Mouse (Mus musculus): ENCODE data around the gene Pwp2.
"Not testable (repeated sequence)": the region's sequence is repeated elsewhere in the genome, so short reads cannot be mapped to it uniquely, and the experiment has no call there.

Pwp2 gene

DNA sequence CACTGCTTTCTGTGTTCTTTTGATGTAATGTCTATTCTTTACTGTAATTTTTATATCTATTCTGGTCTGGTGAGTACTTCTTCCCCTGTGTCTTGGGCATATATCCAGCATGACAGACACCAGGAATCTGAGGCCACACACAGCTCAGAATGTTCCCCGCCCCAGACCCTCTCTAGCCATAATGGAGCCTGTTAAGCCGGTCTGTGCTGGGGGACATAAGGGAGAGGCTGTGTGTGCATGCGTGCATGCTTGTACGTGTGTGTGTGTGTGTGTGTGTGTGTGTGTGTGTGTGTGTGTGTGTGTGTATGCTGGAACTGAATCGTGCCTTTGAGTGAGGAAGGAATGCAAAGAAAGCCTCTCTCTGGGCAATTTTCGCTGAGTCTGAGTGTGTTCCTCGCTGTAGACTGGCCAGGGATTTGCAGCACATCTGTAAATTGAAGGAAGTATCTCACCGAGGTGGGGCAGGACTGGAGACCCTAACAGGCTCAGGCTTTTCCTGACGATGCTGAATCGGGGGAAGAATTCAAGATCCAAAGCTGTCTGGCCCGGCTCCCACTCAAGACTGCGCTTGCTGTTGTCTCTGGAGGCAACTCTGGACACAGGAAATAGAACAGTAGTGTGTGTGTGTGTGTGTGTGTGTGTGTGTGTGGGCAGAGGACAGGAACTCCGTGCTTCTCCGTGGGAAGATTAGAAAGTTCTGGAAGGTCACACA lies 46.0 kb downstream of the Pwp2 start:
- peak; percentile 43 for DNase-seq

DNA sequence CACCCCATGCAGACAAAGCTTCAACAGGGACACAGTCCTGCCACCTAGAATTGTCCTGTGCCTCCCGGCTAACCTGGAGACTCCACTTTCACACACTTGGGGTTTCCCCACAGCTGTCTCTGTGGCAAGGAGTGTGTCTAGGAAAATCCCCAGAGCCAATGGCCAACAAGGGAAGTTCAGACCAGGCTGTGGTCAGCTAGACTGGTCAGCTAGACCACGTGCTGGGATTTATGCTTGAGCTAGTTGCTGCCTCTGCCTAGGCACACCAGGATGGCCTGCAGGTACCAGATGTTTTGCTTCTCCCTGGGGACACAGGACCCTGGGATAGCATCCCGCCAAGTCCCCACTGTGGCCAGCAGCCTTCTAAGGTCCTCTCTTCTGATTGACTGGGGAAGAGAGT lies 47.8 kb downstream of the Pwp2 start:
- DNase-seq: no peak

GRCm38 (mm10) chr10:78135947-78136346 lies 49.0 kb downstream of the Pwp2 start:
- DNase-seq: no peak

DNA sequence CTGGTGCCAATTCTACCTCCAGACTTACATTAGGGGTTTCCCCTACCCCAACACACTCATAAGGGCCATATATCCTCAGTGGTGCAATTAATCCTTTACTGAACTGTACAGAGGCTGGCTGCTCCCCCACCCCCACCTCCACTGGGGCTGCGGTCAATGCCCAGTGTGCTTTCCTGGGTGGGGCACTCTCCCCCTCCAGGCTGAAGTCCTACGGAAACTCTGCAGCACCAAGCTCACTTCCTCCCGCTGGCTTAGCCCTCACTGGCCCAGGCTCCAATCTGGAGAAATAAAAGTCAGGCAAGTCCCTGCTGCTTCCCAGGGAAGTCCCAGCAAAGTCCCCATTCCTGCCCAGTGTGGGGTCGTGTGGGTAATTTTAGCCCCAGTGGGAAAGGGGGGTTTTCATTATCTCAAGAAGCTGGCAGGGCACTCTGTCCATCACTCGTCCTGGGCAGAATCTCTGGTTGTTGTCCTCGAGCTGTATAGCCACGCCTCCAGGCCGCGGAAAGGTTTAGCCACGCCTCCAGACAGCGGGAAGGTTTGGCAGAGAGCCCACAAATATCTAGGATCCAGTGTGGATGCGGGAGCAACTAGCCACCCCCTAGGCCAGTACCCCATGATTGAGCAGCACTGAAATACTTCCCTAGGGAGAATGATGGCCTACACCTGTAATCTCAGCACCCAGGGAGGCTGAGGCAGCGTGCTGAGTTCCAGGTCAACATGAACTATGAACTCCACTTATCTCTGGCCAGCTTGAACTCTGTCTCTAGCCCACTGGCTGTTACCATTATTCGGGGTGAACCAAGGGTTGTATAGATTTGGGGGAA lies 49.8 kb downstream of the Pwp2 start:
- peak; percentile 39 for DNase-seq

DNA sequence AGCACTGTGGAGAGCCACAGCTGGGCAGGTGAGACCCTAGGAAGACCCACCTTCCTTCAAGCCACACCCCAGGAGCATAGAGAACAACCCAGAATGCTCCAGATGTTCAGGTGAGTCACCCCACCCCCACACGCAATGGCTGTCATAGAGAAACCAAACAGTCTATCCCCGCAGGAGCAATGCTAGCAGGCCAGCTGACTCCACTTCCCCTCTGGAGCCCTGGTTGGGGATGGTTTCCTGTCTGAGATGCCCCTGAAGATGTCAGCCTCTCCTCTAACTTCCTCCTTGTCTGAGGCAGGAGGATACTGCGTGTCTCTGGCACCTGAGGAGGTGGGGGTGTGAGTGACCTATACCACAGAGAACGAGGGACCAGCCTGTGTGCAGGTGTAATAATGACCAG lies 50.5 kb downstream of the Pwp2 start:
- no peak for DNase-seq

DNA sequence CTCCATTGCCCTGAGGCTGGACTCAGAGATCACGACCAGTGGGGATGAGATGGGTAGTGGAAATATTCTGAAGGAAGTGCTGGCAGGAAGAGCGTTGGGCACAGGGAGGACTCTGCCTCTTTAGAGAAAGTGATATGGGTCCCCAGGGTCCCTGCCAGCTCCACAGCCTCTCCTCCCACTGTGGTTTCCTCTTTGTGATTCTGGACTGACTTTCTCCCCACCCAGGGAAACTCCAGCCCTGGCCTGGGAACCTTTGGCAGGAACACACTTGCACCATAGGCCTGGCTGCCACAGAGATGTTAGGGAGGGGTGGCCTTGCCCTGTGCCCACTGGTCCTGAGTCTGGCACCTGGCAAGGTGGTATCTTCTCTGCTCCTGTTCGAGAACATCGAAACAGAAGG lies 55.0 kb downstream of the Pwp2 start:
- DNase-seq: no peak

DNA sequence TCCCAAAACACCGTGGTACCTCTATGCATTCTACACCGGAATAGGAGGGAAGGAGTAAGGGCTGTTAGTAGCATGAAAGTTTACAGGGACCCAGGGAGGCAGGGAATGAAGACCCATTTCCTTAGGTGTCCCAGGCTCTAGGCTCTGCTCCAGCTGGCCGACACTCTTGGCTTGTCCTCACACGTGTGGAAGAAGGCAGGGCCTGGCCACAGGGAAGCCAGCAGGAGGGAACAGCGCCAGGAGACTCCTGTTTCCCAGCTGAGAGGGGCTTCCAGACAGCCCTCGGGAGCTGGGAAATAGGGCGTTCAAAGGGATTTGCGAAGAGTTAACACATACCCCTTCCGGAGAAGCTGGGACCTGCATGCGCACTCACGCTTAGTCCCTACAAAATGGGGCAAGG lies 55.5 kb downstream of the Pwp2 start:
- peak; percentile 49 for DNase-seq

GRCm38 (mm10) chr10:78128647-78129046 lies 56.3 kb downstream of the Pwp2 start:
- DNase-seq: no peak

DNA sequence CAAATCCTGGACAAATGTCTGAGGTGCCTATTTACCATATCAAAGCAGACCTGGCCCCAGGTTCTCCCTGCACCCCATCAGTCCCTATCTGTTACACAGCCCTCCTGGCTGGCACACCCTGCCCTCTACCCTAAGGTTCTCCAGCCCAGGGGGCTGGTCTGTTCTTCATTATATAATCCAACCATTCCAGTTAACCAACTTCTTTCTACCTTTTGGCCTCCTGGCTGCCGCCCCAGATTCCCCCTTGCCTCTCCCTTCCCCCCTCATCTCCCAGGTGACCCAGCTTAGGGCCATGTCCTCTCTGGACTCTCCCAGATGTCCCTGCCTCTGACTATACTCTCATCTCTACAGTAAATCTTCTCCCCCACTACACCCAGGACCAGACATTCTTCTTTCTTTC lies 57.0 kb downstream of the Pwp2 start:
- DNase-seq: peak; percentile 81

DNA sequence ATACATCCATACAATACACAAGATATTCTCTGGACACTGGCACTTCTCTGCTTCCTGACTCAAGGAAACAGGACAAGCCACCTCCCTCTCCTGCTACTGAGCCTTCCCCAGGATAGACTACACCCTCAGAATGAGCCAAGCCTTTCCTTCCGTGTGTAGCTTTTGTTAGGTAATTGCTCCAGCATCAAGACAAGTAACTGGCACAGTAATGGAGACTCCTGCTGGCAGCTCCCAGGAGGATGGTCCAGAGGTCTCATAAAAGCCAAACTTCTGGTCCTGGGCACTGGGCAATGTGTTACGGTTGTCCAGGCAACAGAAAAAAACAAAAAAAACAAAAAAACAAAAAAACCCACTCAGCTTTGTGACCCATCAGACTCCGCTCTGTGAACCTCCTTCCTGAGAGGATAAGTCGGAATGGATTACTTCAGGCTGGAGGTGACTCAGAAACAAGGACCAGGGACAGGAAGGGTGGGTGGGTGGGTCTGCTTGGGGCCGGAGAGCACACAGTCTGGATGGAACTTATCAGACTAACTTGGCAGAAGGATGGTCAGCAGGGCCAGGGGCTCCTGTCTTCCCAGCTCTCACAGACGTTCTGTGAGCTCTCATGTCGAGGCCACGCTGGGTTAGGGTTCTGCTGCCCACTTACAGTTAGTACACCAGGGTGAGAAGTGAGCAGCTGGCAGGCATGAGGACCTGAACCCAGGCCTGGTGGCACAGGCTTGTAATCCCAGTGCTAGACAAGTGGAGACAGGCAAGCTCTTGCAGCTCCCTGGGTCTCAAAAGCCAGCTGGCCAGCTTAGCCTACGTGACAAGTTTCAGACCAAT lies 57.7 kb downstream of the Pwp2 start:
- peak; percentile 63 for DNase-seq

DNA sequence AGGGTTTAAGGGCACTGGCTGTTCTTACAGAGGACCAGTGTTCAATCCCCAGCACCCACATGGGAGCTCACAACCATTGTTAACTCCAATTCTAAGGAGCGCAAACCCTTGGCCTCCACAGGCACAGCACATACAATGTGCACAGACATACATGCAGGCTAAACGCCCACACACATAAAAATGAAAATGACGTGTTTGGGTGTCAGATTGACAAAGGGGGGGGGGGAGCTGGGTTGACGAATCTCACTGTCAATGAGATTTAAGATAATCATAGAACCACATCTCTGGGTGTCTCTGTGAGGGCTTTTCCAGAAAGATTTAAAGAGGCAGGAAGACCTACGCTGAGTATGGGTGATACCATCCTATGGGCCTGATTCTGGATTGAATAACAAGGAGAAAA lies 58.6 kb downstream of the Pwp2 start:
- no peak for DNase-seq

DNA sequence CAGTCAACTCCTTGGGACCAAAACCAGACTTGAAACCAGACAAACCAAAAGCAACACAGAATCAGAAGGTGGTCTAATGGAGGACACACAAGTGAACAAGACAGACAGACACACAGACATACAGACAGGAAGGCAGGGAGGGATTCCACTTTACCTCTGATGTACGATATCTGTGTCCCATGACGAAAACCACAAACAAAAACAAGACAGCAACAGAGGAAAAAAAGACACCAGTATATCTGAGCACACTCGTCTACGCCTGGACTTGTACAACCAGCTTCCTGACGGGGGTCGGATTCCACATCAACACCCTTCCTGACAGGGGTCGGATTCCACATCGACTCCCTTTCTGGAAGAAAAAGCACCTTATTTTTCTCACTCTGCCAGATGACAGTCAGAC lies 59.9 kb downstream of the Pwp2 start:
- DNase-seq: not testable (repeated sequence)

GRCm38 (mm10) chr10:78124137-78124536 lies 60.8 kb downstream of the Pwp2 start:
- not testable (repeated sequence) for DNase-seq

Measured in kidney, adult 11 months (tissue).